ENCODE assay signal across 15 mouse cellular contexts in genomic region chr14:49392482-49392881, GRCm38 (mm10).
DNase-seq lines count a peak whose midpoint lies in the region; ATAC-seq and TF ChIP-seq lines count a peak whose summit lies in the region.
"Had no signal": no experiment of that assay in that cellular context is flagged by ENCODE, and none has a peak within 500 bp of the region (broad histone marks: within the 10 kb centered on the region; RNA-seq: fewer than 3 reads in every experiment).

No protein-coding gene starts in this region.

- WGBS in forebrain, postnatal 0 days = 45% methylated on average over 1 of the region's 1 CpGs
- WGBS in forebrain, embryonic 12.5 days = 19% methylated on average over 1 of the region's 1 CpGs

- ATAC-seq in forebrain, postnatal 0 days = no peak
- ATAC-seq in forebrain, embryonic 12.5 days (ENCODE audit: low FRiP score) = no peak
- ATAC-seq: intestine, embryonic 15.5 days had no signal

- no peaks in the 10 kb centered on the region for H3K27me3 ChIP-seq in forebrain, postnatal 0 days (ENCODE audit: insufficient read depth, low read length)
- no peaks in the 10 kb centered on the region for H3K27me3 ChIP-seq in forebrain, embryonic 12.5 days
- H3K27me3 ChIP-seq: heart, embryonic 15.5 days; intestine, embryonic 15.5 days; limb, embryonic 15.5 days; stomach, embryonic 15.5 days had no signal

- H3K4me2 ChIP-seq in forebrain, postnatal 0 days (ENCODE audit: low read depth) = no peak overlapping the region
- H3K4me2 ChIP-seq in forebrain, embryonic 12.5 days = no peak overlapping the region
- H3K4me2 ChIP-seq: heart, embryonic 15.5 days; intestine, embryonic 15.5 days; limb, embryonic 15.5 days; stomach, embryonic 15.5 days had no signal

- H3K27ac ChIP-seq in forebrain, postnatal 0 days (ENCODE audit: low read depth, low read length) = no peak overlapping the region
- no peak overlapping the region for H3K27ac ChIP-seq in forebrain, embryonic 12.5 days
- H3K27ac ChIP-seq in embryonic fibroblast, embryonic 13.5 days (ENCODE audit: insufficient read depth, low read length) = no peak overlapping the region
- H3K27ac ChIP-seq: heart, embryonic 15.5 days; intestine, embryonic 15.5 days; limb, embryonic 15.5 days; stomach, embryonic 15.5 days had no signal

- no peak for TF ChIP-seq POLR2A in embryonic fibroblast, embryonic 13.5 days (IDR thresholded peaks at IDR 0.05; ENCODE audit: low read depth, low read length)

- no peak overlapping the region for H3K9ac ChIP-seq in forebrain, postnatal 0 days
- H3K9ac ChIP-seq in forebrain, embryonic 12.5 days = no peak overlapping the region
- H3K9ac ChIP-seq: heart, embryonic 15.5 days; intestine, embryonic 15.5 days; limb, embryonic 15.5 days; stomach, embryonic 15.5 days had no signal

- no peaks in the 10 kb centered on the region for H3K9me3 ChIP-seq in forebrain, postnatal 0 days (ENCODE audit: low read length)
- no peaks in the 10 kb centered on the region for H3K9me3 ChIP-seq in forebrain, embryonic 12.5 days
- H3K9me3 ChIP-seq: heart, embryonic 15.5 days; intestine, embryonic 15.5 days; limb, embryonic 15.5 days; stomach, embryonic 15.5 days had no signal

- peak; percentile 40 for TF ChIP-seq CTCF in forebrain, postnatal 0 days (IDR thresholded peaks at IDR 0.05; ENCODE audit: low read depth)
- peak; percentile 52; the same call in 1 of the 2 replicates for TF ChIP-seq CTCF in embryonic fibroblast, embryonic 13.5 days (IDR thresholded peaks at IDR 0.05; ENCODE audit: borderline replicate concordance, insufficient read depth, low read length)

- no peaks in the 10 kb centered on the region for H3K4me1 ChIP-seq in forebrain, postnatal 0 days (ENCODE audit: insufficient read depth)
- no peaks in the 10 kb centered on the region for H3K4me1 ChIP-seq in forebrain, embryonic 12.5 days
- no peaks in the 10 kb centered on the region for H3K4me1 ChIP-seq in embryonic fibroblast, embryonic 13.5 days (ENCODE audit: control insufficient read depth, insufficient read depth, low read length)
- H3K4me1 ChIP-seq: heart, embryonic 15.5 days; intestine, embryonic 15.5 days; limb, embryonic 15.5 days; stomach, embryonic 15.5 days had no signal

- H3K36me3 ChIP-seq in forebrain, postnatal 0 days (ENCODE audit: insufficient read depth) = no peaks in the 10 kb centered on the region
- no peaks in the 10 kb centered on the region for H3K36me3 ChIP-seq in forebrain, embryonic 12.5 days (replicated peaks)
- H3K36me3 ChIP-seq: heart, embryonic 15.5 days; intestine, embryonic 15.5 days; limb, embryonic 15.5 days; stomach, embryonic 15.5 days had no signal

- H3K4me3 ChIP-seq in forebrain, postnatal 0 days (ENCODE audit: low read depth, low read length) = no peak overlapping the region
- H3K4me3 ChIP-seq in forebrain, embryonic 12.5 days (replicated peaks) = no peak overlapping the region
- H3K4me3 ChIP-seq in embryonic fibroblast, embryonic 13.5 days (ENCODE audit: insufficient read depth, low read length) = no peak overlapping the region
- H3K4me3 ChIP-seq: erythroblast, embryonic 14.5 days; heart, embryonic 15.5 days; intestine, embryonic 15.5 days; limb, embryonic 15.5 days; stomach, embryonic 15.5 days had no signal

- no peak for DNase-seq in forebrain, postnatal 0 days
- peak; percentile 1 for DNase-seq in kidney, adult 9 months
- DNase-seq in kidney, adult 11 months = no peak
- peak; percentile 3 for DNase-seq in lung, postnatal 14 days
- DNase-seq in lung, postnatal 36 days = no peak
- DNase-seq in layer of hippocampus, adult 9-11 months = no peak
- DNase-seq: adrenal gland, adult 8-10 months; right cerebral cortex, postnatal 14 days had no signal

Comparison
In these comparisons a context has a peak if more than half of its experiments do, and no peak if none do; other contexts are left out.
1. DNase-seq: peak in kidney, adult 9 months (single experiment) and lung, postnatal 14 days (single experiment); none in forebrain, postnatal 0 days (single experiment), kidney, adult 11 months (single experiment), lung, postnatal 36 days (single experiment) and layer of hippocampus, adult 9-11 months (single experiment).